Mouse (Mus musculus) hindbrain, embryonic 10.5 days (tissue): ENCODE results near the gene Hoxc12. TPM values are rescaled to one million over a fixed set of nuclear protein-coding genes. Genes with fewer than 3 reads are reported as not detected.

ENCODE experiments used
- DNase-seq: peaks from one replicate; pipeline ENCODE4 v3.0.0-alpha.2; 2017; ENCODE audit warnings: low spot score
- H3K27ac ChIP-seq: fragments of 300-500 bp; sonication (generic); 2 replicates; pipeline ENCODE4 v1.5.1; 2016; ENCODE audit warnings: mild to moderate bottlenecking, moderate library complexity
- H3K27me3 ChIP-seq: fragments of 300-500 bp; sonication (generic); 2 replicates; pipeline ENCODE4 v1.6.1; 2016; ENCODE audit warnings: mild to moderate bottlenecking; ENCODE audit not compliant: poor library complexity, insufficient read depth, severe bottlenecking
- H3K36me3 ChIP-seq: fragments of 300-500 bp; sonication (generic); 2 replicates; pipeline ENCODE4 v1.6.1; 2016; ENCODE audit warnings: mild to moderate bottlenecking, moderate library complexity
- H3K4me1 ChIP-seq: fragments of 300-500 bp; sonication (generic); replicated peaks from 2 replicates; pipeline ENCODE4 v1.6.1; 2016; ENCODE audit warnings: mild to moderate bottlenecking
- H3K4me3 ChIP-seq: fragments of 300-500 bp; sonication (generic); 2 replicates; pipeline ENCODE4 v1.5.1; 2016; ENCODE audit warnings: mild to moderate bottlenecking, moderate library complexity
- H3K9me3 ChIP-seq: fragments of 300-500 bp; sonication (generic); 2 replicates; pipeline ENCODE4 v1.6.1; 2016; ENCODE audit warnings: mild to moderate bottlenecking, moderate library complexity
- WGBS: fragments of 180-500 bp; shearing (Covaris S2); methylation state at CpG from one replicate; pipeline ENCODE4 v1.1.7; 2016; 5-methylcytosine and 5-hydroxymethylcytosine counted together
- polyA plus RNA-seq: library from polyadenylated mRNA; unstranded; fragments of >200 nt; fragmentation: Nextera tagmentation; extraction: Ambion mirVana; gene quantifications from 2 replicates; pipeline ENCODE4 v1.2.1, GENCODE M21; 2016

Gene Hoxc12
- polyA plus RNA-seq, 1 experiment from 2014 or later, result not detected

GRCm38 (mm10) chr15:102961728-102962127 lies 25.2 kb downstream of the Hoxc12 start:
- H3K27ac ChIP-seq, result no peak overlapping the region

GRCm38 (mm10) chr15:102962492-102962891 lies 25.9 kb downstream of the Hoxc12 start:
- H3K4me3 ChIP-seq, result no peak overlapping the region
- no peaks in the 10 kb centered on the region; the same call in 1 of the 2 replicates for H3K4me1 ChIP-seq
- no peak overlapping the region for H3K27ac ChIP-seq
- peak; percentile 53 for DNase-seq
- H3K36me3 ChIP-seq, result no peaks in the 10 kb centered on the region
- H3K9me3 ChIP-seq, result no peaks in the 10 kb centered on the region
- 2% methylated on average over 13 of the region's 13 CpGs for WGBS
- peaks cover 100% of the 10 kb centered on the region for H3K27me3 ChIP-seq

More at GRCm38 (mm10) chr15:102961728-102962127, 25.2 kb downstream of the Hoxc12 start:
- no peak for DNase-seq
- peaks cover 100% of the 10 kb centered on the region for H3K27me3 ChIP-seq
- WGBS, result 6% methylated on average over 6 of the region's 6 CpGs
- no peak overlapping the region for H3K4me3 ChIP-seq
- H3K9me3 ChIP-seq, result no peaks in the 10 kb centered on the region
- no peaks in the 10 kb centered on the region for H3K36me3 ChIP-seq
- no peaks in the 10 kb centered on the region; the same call in 1 of the 2 replicates for H3K4me1 ChIP-seq

- WGBS, result 2% methylated on average over 8 of the region's 8 CpGs
- H3K27me3 ChIP-seq, result peaks cover 100% of the 10 kb centered on the region
- H3K27ac ChIP-seq, result no peak overlapping the region
- no peaks in the 10 kb centered on the region for H3K36me3 ChIP-seq
- no peak for DNase-seq
- H3K4me1 ChIP-seq, result no peaks in the 10 kb centered on the region; the same call in 1 of the 2 replicates
- H3K9me3 ChIP-seq, result no peaks in the 10 kb centered on the region
- H3K4me3 ChIP-seq, result no peak overlapping the region
Observed at GRCm38 (mm10) chr15:102963259-102963658, 26.7 kb downstream of the Hoxc12 start.

GRCm38 (mm10) chr15:102963671-102964640 lies 27.4 kb downstream of the Hoxc12 start:
- no peaks in the 10 kb centered on the region; the same call in 1 of the 2 replicates for H3K4me1 ChIP-seq
- 1% methylated on average over 28 of the region's 28 CpGs for WGBS
- no peak overlapping the region for H3K27ac ChIP-seq
- DNase-seq, result peak; percentile 75
- no peaks in the 10 kb centered on the region for H3K36me3 ChIP-seq
- H3K9me3 ChIP-seq, result no peaks in the 10 kb centered on the region
- H3K4me3 ChIP-seq, result no peak overlapping the region
- H3K27me3 ChIP-seq, result peaks cover 100% of the 10 kb centered on the region

GRCm38 (mm10) chr15:102965003-102965891 lies 28.7 kb downstream of the Hoxc12 start:
- no peak overlapping the region for H3K27ac ChIP-seq
- H3K36me3 ChIP-seq, result no peaks in the 10 kb centered on the region
- no peak for DNase-seq
- no peaks in the 10 kb centered on the region for H3K9me3 ChIP-seq
- WGBS, result 2% methylated on average over 26 of the region's 26 CpGs
- H3K4me3 ChIP-seq, result no peak overlapping the region
- no peaks in the 10 kb centered on the region; the same call in 1 of the 2 replicates for H3K4me1 ChIP-seq
- H3K27me3 ChIP-seq, result peaks cover 100% of the 10 kb centered on the region

- H3K27ac ChIP-seq, result no peak overlapping the region
- peak; percentile 86 for DNase-seq
- peaks cover 100% of the 10 kb centered on the region for H3K27me3 ChIP-seq
- H3K36me3 ChIP-seq, result no peaks in the 10 kb centered on the region
- H3K4me3 ChIP-seq, result peak overlapping the region; percentile 31
- no peaks in the 10 kb centered on the region for H3K9me3 ChIP-seq
- no peaks in the 10 kb centered on the region; the same call in 1 of the 2 replicates for H3K4me1 ChIP-seq
- 3% methylated on average over 30 of the region's 30 CpGs for WGBS
Observed at GRCm38 (mm10) chr15:102965892-102966775, 29.6 kb downstream of the Hoxc12 start.

GRCm38 (mm10) chr15:102966776-102967311 lies 30.3 kb downstream of the Hoxc12 start, which contains the start of gene Hoxc10:
Gene Hoxc10, plus strand, starts transcription at chr15:102966796.
- Histone ChIP-seq H3K27me3 (peaks cover 100% of the 10 kb centered on the region), H3K9me3 (no peaks in the 10 kb centered on the region), H3K36me3 (no peaks in the 10 kb centered on the region), H3K27ac (no peak within 1 kb of the TSS), H3K4me3 (peak within 1 kb of the TSS; percentile 31), H3K4me1 (no peaks in the 10 kb centered on the region; the same call in 1 of the 2 replicates)
- 4% methylated on average over 27 of the region's 27 CpGs for WGBS
- no peak for DNase-seq

- Histone ChIP-seq H3K27ac (no peak within 1 kb of the TSS), H3K36me3 (no peaks in the 10 kb centered on the region), H3K4me1 (no peaks in the 10 kb centered on the region; the same call in 1 of the 2 replicates), H3K9me3 (no peaks in the 10 kb centered on the region), H3K4me3 (peak within 1 kb of the TSS; percentile 31), H3K27me3 (peaks cover 100% of the 10 kb centered on the region)
- DNase-seq, result no peak
- WGBS, result 2% methylated on average over 12 of the region's 12 CpGs
Observed at GRCm38 (mm10) chr15:102967312-102967510, 30.7 kb downstream of the Hoxc12 start, which contains the start of gene Hoxc5. Gene Hoxc5, plus strand, starts transcription at chr15:102967443.

GRCm38 (mm10) chr15:102967511-102968397 lies 31.2 kb downstream of the Hoxc12 start:
- WGBS, result 2% methylated on average over 34 of the region's 34 CpGs
- no peak overlapping the region for H3K4me3 ChIP-seq
- H3K4me1 ChIP-seq, result no peaks in the 10 kb centered on the region; the same call in 1 of the 2 replicates
- no peaks in the 10 kb centered on the region for H3K36me3 ChIP-seq
- no peaks in the 10 kb centered on the region for H3K9me3 ChIP-seq
- no peak overlapping the region for H3K27ac ChIP-seq
- H3K27me3 ChIP-seq, result peaks cover 100% of the 10 kb centered on the region
- no peak for DNase-seq

- no peaks in the 10 kb centered on the region; the same call in 1 of the 2 replicates for H3K4me1 ChIP-seq
- H3K27ac ChIP-seq, result no peak overlapping the region
- no peak for DNase-seq
- no peak overlapping the region for H3K4me3 ChIP-seq
- no peaks in the 10 kb centered on the region for H3K9me3 ChIP-seq
- H3K36me3 ChIP-seq, result no peaks in the 10 kb centered on the region
- WGBS, result 44% methylated on average over 1 of the region's 1 CpGs
- H3K27me3 ChIP-seq, result peaks cover 100% of the 10 kb centered on the region
Observed at GRCm38 (mm10) chr15:102969296-102969695, 32.7 kb downstream of the Hoxc12 start.

- Histone ChIP-seq H3K27ac (no peak overlapping the region), H3K27me3 (peaks cover 100% of the 10 kb centered on the region), H3K4me1 (no peaks in the 10 kb centered on the region; the same call in 1 of the 2 replicates), H3K4me3 (no peak overlapping the region), H3K36me3 (no peaks in the 10 kb centered on the region), H3K9me3 (no peaks in the 10 kb centered on the region)
- under 1% methylated on average over 12 of the region's 12 CpGs for whole genome bisulfite sequencing
- DNase-seq, result no peak
Observed at GRCm38 (mm10) chr15:102970740-102971139, 34.2 kb downstream of the Hoxc12 start.
